Mouse (Mus musculus) MEL (cell line): ENCODE data around the gene Pcmt1. TPM values are rescaled to one million over a fixed set of nuclear protein-coding genes. Genes with fewer than 3 reads are reported as not detected.

Source experiments
- DNase-seq: peaks from one replicate; pipeline ENCODE4 v3.0.0; 2011; ENCODE audit warnings: low read depth, low spot score
- H3K27ac ChIP-seq: 2 replicates; pipeline ENCODE4 v1.5.1; 2012; ENCODE audit warnings: low read depth, mild to moderate bottlenecking, control low read depth, low read length, moderate library complexity; ENCODE audit not compliant: control insufficient read depth
- H3K27me3 ChIP-seq, 2 experiments: fragments of 150-350 bp in 1 of 2; sonication (generic) in 1 of 2; 2 replicates each; pipeline ENCODE4 v1.6.1; 2012; ENCODE audit warnings: low read length in 2 of 2, mild to moderate bottlenecking in 2 of 2, improper control_type of control experiment in 1 of 2, moderate library complexity in 1 of 2; ENCODE audit not compliant: insufficient read depth in 2 of 2, control insufficient read depth in 1 of 2
- H3K36me3 ChIP-seq, 2 experiments: 2 replicates each; pipeline ENCODE4 v1.6.1; 2012 to 2014; ENCODE audit warnings: low read length in 2 of 2, improper control_type of control experiment in 1 of 2, inconsistent platforms in 1 of 2, mild to moderate bottlenecking in 1 of 2; ENCODE audit not compliant: insufficient read depth in 2 of 2, control insufficient read depth in 1 of 2
- H3K4me1 ChIP-seq, 2 experiments: fragments of 150-350 bp in 1 of 2; sonication (generic) in 1 of 2; 2 replicates each; pipeline ENCODE4 v1.6.1; 2012; ENCODE audit warnings: low read length in 2 of 2, improper control_type of control experiment in 1 of 2, mild to moderate bottlenecking in 1 of 2; ENCODE audit not compliant: insufficient read depth in 2 of 2, control insufficient read depth in 1 of 2
- H3K4me3 ChIP-seq, 2 experiments: fragments of 150-350 bp in 1 of 2; sonication (generic) in 1 of 2; 2 replicates each; pipeline ENCODE4 v1.5.1; 2012; ENCODE audit warnings: low read depth in 2 of 2, low read length in 2 of 2, mild to moderate bottlenecking in 2 of 2, moderate library complexity in 2 of 2, control low read depth in 1 of 2, improper control_type of control experiment in 1 of 2; ENCODE audit not compliant: control insufficient read depth in 1 of 2, insufficient read depth in 1 of 2
- H3K79me2 ChIP-seq: 2 replicates; pipeline ENCODE4 v1.6.1; 2012; ENCODE audit warnings: mild to moderate bottlenecking, low read length, moderate library complexity; ENCODE audit not compliant: control insufficient read depth, poor library complexity, insufficient read depth
- H3K9ac ChIP-seq: 2 replicates; pipeline ENCODE4 v1.6.1; 2012; ENCODE audit warnings: low read depth, mild to moderate bottlenecking, control low read depth, low read length, moderate library complexity; ENCODE audit not compliant: control insufficient read depth, poor library complexity, severe bottlenecking
- H3K9me3 ChIP-seq: fragments of 150-350 bp; sonication (generic); replicated peaks from 2 replicates; pipeline ENCODE4 v1.6.1; 2012; ENCODE audit warnings: mild to moderate bottlenecking, low read length, improper control_type of control experiment, moderate library complexity; ENCODE audit not compliant: insufficient read depth
- BHLHE40 ChIP-seq: IDR thresholded peaks from 2 replicates; pipeline ENCODE4 v1.6.1; 2012; ENCODE audit warnings: low read depth, mild to moderate bottlenecking, inconsistent platforms, low read length, improper control_type of control experiment, borderline replicate concordance
- CHD1 ChIP-seq: IDR thresholded peaks from 2 replicates; pipeline ENCODE4 v1.6.1; 2012; ENCODE audit warnings: low read depth, mild to moderate bottlenecking, inconsistent platforms, low read length, improper control_type of control experiment
- CHD2 ChIP-seq: IDR thresholded peaks from 2 replicates; pipeline ENCODE4 v1.6.1; 2011; ENCODE audit warnings: low read length, improper control_type of control experiment
- CTCF ChIP-seq, 3 experiments: IDR thresholded peaks in 2 of 3; conservative IDR thresholded peaks in 1 of 3; 2 replicates each; pipeline ENCODE4 v1.5.1; 2011 to 2012; ENCODE audit warnings: low read length in 3 of 3, low read depth in 2 of 3, mild to moderate bottlenecking in 2 of 3, improper control_type of control experiment in 1 of 3, inconsistent platforms in 1 of 3, mixed read lengths in 1 of 3, moderate library complexity in 1 of 3; ENCODE audit not compliant: control insufficient read depth in 1 of 3, insufficient read depth in 1 of 3, poor library complexity in 1 of 3, severe bottlenecking in 1 of 3
- E2F4 ChIP-seq: IDR thresholded peaks from 2 replicates; pipeline ENCODE4 v1.6.1; 2011; ENCODE audit warnings: low read depth, low read length, improper control_type of control experiment, borderline replicate concordance
- ELF1 ChIP-seq: IDR thresholded peaks from 2 replicates; pipeline ENCODE4 v1.6.1; 2014; ENCODE audit warnings: low read depth, mild to moderate bottlenecking, inconsistent platforms, low read length, improper control_type of control experiment, moderate library complexity
- EP300 ChIP-seq, 2 experiments: IDR thresholded peaks; 2 replicates each; pipeline ENCODE4 v1.6.1; 2011; ENCODE audit warnings: improper control_type of control experiment in 2 of 2, low read length in 2 of 2, low read depth in 1 of 2, mild to moderate bottlenecking in 1 of 2
- ETS1 ChIP-seq: IDR thresholded peaks from 2 replicates; pipeline ENCODE4 v1.6.1; 2012; ENCODE audit warnings: low read depth, mild to moderate bottlenecking, inconsistent platforms, low read length, improper control_type of control experiment, moderate library complexity
- GABPA ChIP-seq: IDR thresholded peaks from 2 replicates; pipeline ENCODE4 v1.6.1; 2012; ENCODE audit warnings: low read depth, mild to moderate bottlenecking, inconsistent platforms, low read length, improper control_type of control experiment, moderate library complexity
- GATA1 ChIP-seq: IDR thresholded peaks from 2 replicates; pipeline ENCODE4 v1.6.1; 2011; ENCODE audit warnings: low read depth, low read length, improper control_type of control experiment
- HCFC1 ChIP-seq: IDR thresholded peaks from 2 replicates; pipeline ENCODE4 v1.6.1; 2012; ENCODE audit warnings: low read depth, mild to moderate bottlenecking, inconsistent platforms, low read length, improper control_type of control experiment, moderate library complexity
- JUND ChIP-seq: IDR thresholded peaks from 2 replicates; pipeline ENCODE4 v1.6.1; 2011; ENCODE audit warnings: low read depth, mild to moderate bottlenecking, improper control_type of control experiment, low read length
- KAT2A ChIP-seq: conservative IDR thresholded peaks from 2 replicates; pipeline ENCODE4 v1.6.1; 2012; ENCODE audit warnings: low read depth, low read length, improper control_type of control experiment, inconsistent platforms
- MAFK ChIP-seq: IDR thresholded peaks from 2 replicates; pipeline ENCODE4 v1.6.1; 2011; ENCODE audit warnings: low read depth, mild to moderate bottlenecking, low read length, improper control_type of control experiment, borderline replicate concordance
- MAX ChIP-seq: IDR thresholded peaks from 2 replicates; pipeline ENCODE4 v1.6.1; 2011; ENCODE audit warnings: low read length, improper control_type of control experiment
- MAZ ChIP-seq: IDR thresholded peaks from 2 replicates; pipeline ENCODE4 v1.6.1; 2012; ENCODE audit warnings: low read depth, mild to moderate bottlenecking, inconsistent platforms, low read length, improper control_type of control experiment
- MEF2A ChIP-seq: IDR thresholded peaks from 2 replicates; pipeline ENCODE4 v1.6.1; 2014; ENCODE audit warnings: low read depth, mild to moderate bottlenecking, inconsistent platforms, low read length, improper control_type of control experiment; ENCODE audit not compliant: poor library complexity, insufficient replicate concordance, severe bottlenecking; ENCODE audit errors: extremely low read depth
- MXI1 ChIP-seq: IDR thresholded peaks from 2 replicates; pipeline ENCODE4 v1.6.1; 2011; ENCODE audit warnings: mild to moderate bottlenecking, low read depth, low read length, improper control_type of control experiment
- MYB ChIP-seq: IDR thresholded peaks from 2 replicates; pipeline ENCODE4 v1.6.1; 2011; ENCODE audit warnings: mild to moderate bottlenecking, low read depth, low read length, improper control_type of control experiment
- MYC ChIP-seq: IDR thresholded peaks from 2 replicates; pipeline ENCODE4 v1.6.1; 2011; ENCODE audit warnings: low read depth, mild to moderate bottlenecking, low read length, improper control_type of control experiment, moderate library complexity
- POLR2A ChIP-seq, 2 experiments: IDR thresholded peaks; 2 replicates each; pipeline ENCODE4 v1.6.1; 2011 to 2012; ENCODE audit warnings: low read length in 2 of 2, mild to moderate bottlenecking in 2 of 2, control low read depth in 1 of 2, improper control_type of control experiment in 1 of 2, low read depth in 1 of 2, moderate library complexity in 1 of 2; ENCODE audit not compliant: control insufficient read depth in 1 of 2, insufficient read depth in 1 of 2, poor library complexity in 1 of 2
- POLR2AphosphoS2 ChIP-seq: IDR thresholded peaks from 2 replicates; pipeline ENCODE4 v1.6.1; 2011; ENCODE audit warnings: low read length, improper control_type of control experiment
- POLR2AphosphoS5 ChIP-seq: IDR thresholded peaks from 2 replicates; pipeline ENCODE4 v1.6.1; 2012; ENCODE audit warnings: low read depth, borderline replicate concordance, mild to moderate bottlenecking, inconsistent platforms, low read length, moderate library complexity, mixed read lengths
- RAD21 ChIP-seq: IDR thresholded peaks from 2 replicates; pipeline ENCODE4 v1.6.1; 2011; ENCODE audit warnings: mild to moderate bottlenecking, low read depth, low read length, improper control_type of control experiment
- RCOR1 ChIP-seq: IDR thresholded peaks from 2 replicates; pipeline ENCODE4 v1.6.1; 2012; ENCODE audit warnings: low read depth, mild to moderate bottlenecking, inconsistent platforms, low read length, improper control_type of control experiment
- SIN3A ChIP-seq: IDR thresholded peaks from 2 replicates; pipeline ENCODE4 v1.6.1; 2012; ENCODE audit warnings: low read length, improper control_type of control experiment, inconsistent platforms
- SMC3 ChIP-seq: IDR thresholded peaks from 2 replicates; pipeline ENCODE4 v1.6.1; 2011; ENCODE audit warnings: low read depth, low read length, improper control_type of control experiment
- TAL1 ChIP-seq: IDR thresholded peaks from 2 replicates; pipeline ENCODE4 v1.6.1; 2012; ENCODE audit warnings: mild to moderate bottlenecking, inconsistent platforms, low read length, moderate library complexity, mixed read lengths
- TBP ChIP-seq: IDR thresholded peaks from 2 replicates; pipeline ENCODE4 v1.8.0; 2011; ENCODE audit warnings: low read depth, low read length, improper control_type of control experiment
- TCF12 ChIP-seq: IDR thresholded peaks from 2 replicates; pipeline ENCODE4 v1.6.1; 2014; ENCODE audit warnings: low read depth, mild to moderate bottlenecking, inconsistent platforms, low read length, improper control_type of control experiment, moderate library complexity
- UBTF ChIP-seq: IDR thresholded peaks from 2 replicates; pipeline ENCODE4 v1.6.1; 2012; ENCODE audit warnings: low read depth, mild to moderate bottlenecking, inconsistent platforms, low read length, improper control_type of control experiment, moderate library complexity, borderline replicate concordance; ENCODE audit not compliant: insufficient read depth
- USF2 ChIP-seq, 2 experiments: IDR thresholded peaks; 2 replicates each; pipeline ENCODE4 v1.6.1; 2011 to 2012; ENCODE audit warnings: improper control_type of control experiment in 2 of 2, low read length in 2 of 2, borderline replicate concordance in 1 of 2, inconsistent platforms in 1 of 2, low read depth in 1 of 2, mild to moderate bottlenecking in 1 of 2; ENCODE audit not compliant: insufficient read depth in 1 of 2
- ZC3H11A ChIP-seq: IDR thresholded peaks from 2 replicates; pipeline ENCODE4 v1.6.1; 2012; ENCODE audit warnings: low read depth, mild to moderate bottlenecking, inconsistent platforms, low read length, improper control_type of control experiment
- ZKSCAN1 ChIP-seq: IDR thresholded peaks from 2 replicates; pipeline ENCODE4 v1.6.1; 2012; ENCODE audit warnings: low read depth, mild to moderate bottlenecking, inconsistent platforms, low read length, improper control_type of control experiment, moderate library complexity
- ZMIZ1 ChIP-seq: IDR thresholded peaks from 2 replicates; pipeline ENCODE4 v1.6.1; 2012; ENCODE audit warnings: low read depth, mild to moderate bottlenecking, inconsistent platforms, low read length, improper control_type of control experiment, moderate library complexity
- ZNF384 ChIP-seq: IDR thresholded peaks from 2 replicates; pipeline ENCODE4 v1.6.1; 2012; ENCODE audit warnings: low read depth, mild to moderate bottlenecking, inconsistent platforms, low read length, improper control_type of control experiment
- polyA plus RNA-seq, 2 experiments: library from polyadenylated mRNA; stranded (reverse) in 1 of 2; unstranded in 1 of 2; fragments of >175 nt in 1 of 2; fragments of >200 nt in 1 of 2; gene quantifications; 2 replicates each; pipeline versions ENCODE4 v1.2.1 to v1.2.4; 2012; ENCODE audit warnings: low replicate concordance in 2 of 2, low read depth in 1 of 2; ENCODE audit not compliant: insufficient read length in 2 of 2, insufficient read depth in 1 of 2, missing spikeins in 1 of 2
- total RNA-seq: library from RNA; depleted of rRNA; stranded (reverse); fragments of 300-350 nt; gene quantifications from 2 replicates; pipeline ENCODE4 v1.2.3, GENCODE M21; 2012; rRNA removed

Gene Pcmt1
- 121 and 123 TPM in 2 replicates for total RNA-seq
- polyA plus RNA-seq: 10 to 100 TPM in 1 of 2 experiments, not detected in 1; 90.7 TPM

GRCm38 (mm10) chr10:7680731-7681301 is at the start of gene Pcmt1, which contains the start of gene Lats1:
TSS of gene Pcmt1 (minus strand) at chr10:7681136.
TSS of gene Lats1 (plus strand) at chr10:7681214.
- H3K27me3 ChIP-seq: no peaks in the 10 kb centered on the region
- peak within 1 kb of the TSS; percentile 87 for H3K27ac ChIP-seq
- no peaks in the 10 kb centered on the region for H3K9me3 ChIP-seq
- H3K36me3 ChIP-seq: peaks cover 16 to 45% of the 10 kb centered on the region in 2 experiments
- peak within 1 kb of the TSS; percentile 98 to 100 for H3K4me3 ChIP-seq
- peaks cover 72% of the 10 kb centered on the region for H3K79me2 ChIP-seq
- H3K4me1 ChIP-seq: peaks cover 6 to 17% of the 10 kb centered on the region in 2 experiments
- peak within 1 kb of the TSS; percentile 98 for H3K9ac ChIP-seq
- DNase-seq: peak; percentile 80
- no peak for TF ChIP-seq MYB
- TF ChIP-seq MAZ: 0 out of 2 replicates have a peak, but pooled peaks have one; percentile 37
- TF ChIP-seq MXI1: peak; percentile 65
- no peak for TF ChIP-seq RAD21
- TF ChIP-seq POLR2AphosphoS5: no peak
- TF ChIP-seq JUND: no peak
- TF ChIP-seq ZMIZ1: peak; percentile 82
- TF ChIP-seq BHLHE40: no peak
- TF ChIP-seq MYC: peak; percentile 38; the same call in 1 of the 2 replicates
- TF ChIP-seq KAT2A: peak; percentile 62; the same call in 1 of the 2 replicates
- no peak for TF ChIP-seq USF2 (IDR thresholded peaks at IDR 0.05; ENCODE audit: borderline replicate concordance in 1 of 2, insufficient read depth in 1 of 2, low read depth in 1 of 2, low read length in 2 of 2)
- TF ChIP-seq GATA1: no peak
- no peak for TF ChIP-seq EP300 (IDR thresholded peaks at IDR 0.05; ENCODE audit: low read depth in 1 of 2, low read length in 2 of 2)
- no peak for TF ChIP-seq ZNF384
- TF ChIP-seq HCFC1: peak; percentile 85
- no peak for TF ChIP-seq E2F4
- no peak for TF ChIP-seq CHD2
- TF ChIP-seq RCOR1: no peak
- peak; percentile 27; the same call in 1 of the 2 replicates for TF ChIP-seq ETS1
- no peak for TF ChIP-seq TAL1
- no peak for TF ChIP-seq UBTF
- peak; percentile 87 for TF ChIP-seq POLR2AphosphoS2
- no peak for TF ChIP-seq GABPA
- TF ChIP-seq POLR2A (IDR thresholded peaks at IDR 0.05; ENCODE audit: control insufficient read depth in 1 of 2, insufficient read depth in 1 of 2, low read depth in 1 of 2, low read length in 2 of 2, poor library complexity in 1 of 2): peak; percentile 90 to 96
- no peak for TF ChIP-seq MEF2A
- peak; percentile 29; the same call in 1 of the 2 replicates for TF ChIP-seq TBP
- no peak for TF ChIP-seq CTCF (IDR thresholded peaks at IDR 0.05 in 2 of 3, conservative IDR thresholded peaks at IDR 0.05 in 1 of 3; ENCODE audit: control insufficient read depth in 1 of 3, insufficient read depth in 1 of 3, low read depth in 2 of 3, low read length in 3 of 3, poor library complexity in 1 of 3, severe bottlenecking in 1 of 3)
- no peak for TF ChIP-seq ZC3H11A
- peak; percentile 52; the same call in 1 of the 2 replicates for TF ChIP-seq ELF1
- no peak for TF ChIP-seq CHD1
- peak; percentile 54; the same call in 1 of the 2 replicates for TF ChIP-seq SIN3A
- peak; percentile 61 for TF ChIP-seq MAX
- TF ChIP-seq MAFK: no peak
- peak; percentile 70 for TF ChIP-seq TCF12
- no peak for TF ChIP-seq ZKSCAN1
- TF ChIP-seq SMC3: no peak
